Mouse (Mus musculus): ENCODE measurements around the gene Hoxb5. TPM values are rescaled to one million over a fixed set of nuclear protein-coding genes. Genes with fewer than 3 reads are reported as not detected.

The Hoxb5 gene
- polyA plus RNA-seq, 1 experiment from 2014 or later, result 4.5 TPM

DNA sequence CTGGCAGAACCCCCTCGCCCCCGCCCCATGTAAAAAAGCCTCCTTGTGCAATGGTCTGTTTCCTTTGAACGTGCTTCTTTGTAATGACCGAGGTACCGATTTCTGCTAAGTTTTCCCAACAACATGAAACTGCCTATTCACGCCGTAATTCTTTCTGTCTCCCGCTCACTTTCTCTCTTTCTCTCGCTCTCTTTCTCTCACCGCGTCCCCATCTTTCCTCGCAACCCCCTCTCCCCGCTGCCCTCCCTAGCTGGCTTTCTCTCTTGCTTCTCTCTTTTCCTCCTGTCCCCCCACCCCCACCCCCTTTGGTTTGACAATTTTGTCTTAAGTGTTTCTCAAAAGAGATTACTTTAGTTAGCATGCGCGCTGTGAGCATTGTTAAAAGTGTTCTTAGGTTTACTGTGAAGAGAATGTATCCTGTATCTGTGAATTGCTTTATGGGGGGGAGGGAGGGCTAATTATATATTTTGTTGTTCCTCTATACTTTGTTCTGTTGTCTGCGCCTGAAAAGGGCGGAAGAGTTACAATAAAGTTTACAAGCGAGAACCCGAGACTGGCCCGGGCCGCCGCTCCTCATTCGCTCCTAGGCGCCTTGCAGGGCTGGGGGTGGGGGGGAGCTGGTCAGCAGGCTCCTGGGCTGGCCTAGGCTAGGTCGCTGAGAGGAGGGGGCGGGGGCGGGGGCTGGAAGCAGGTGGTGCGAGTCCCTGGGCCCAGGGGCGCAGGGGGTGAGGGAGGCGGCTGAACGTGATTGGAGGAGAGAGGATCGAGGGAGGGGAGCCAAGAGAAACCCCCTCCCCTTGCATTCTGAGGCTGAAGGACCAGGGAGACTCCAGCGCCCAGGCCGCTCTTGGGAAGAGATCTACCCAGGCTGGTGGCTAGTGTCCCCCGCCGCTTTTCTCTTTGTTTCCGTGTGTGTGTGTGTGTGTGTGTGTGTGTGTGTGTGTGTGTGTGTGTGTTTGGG is 18.1 kb upstream of the Hoxb5 start:
- Histone ChIP-seq H3K27me3 (replicated peaks; ENCODE audit: control insufficient read depth, insufficient read depth, low read length) (peaks cover 100% of the 10 kb centered on the region), H3K4me1 (replicated peaks; ENCODE audit: control insufficient read depth, insufficient read depth, low read length) (no peaks in the 10 kb centered on the region), H3K4me3 (ENCODE audit: low read depth, low read length) (peak overlapping the region; percentile 32), H3K4me2 (peak overlapping the region; percentile 49), H3K36me3 (ENCODE audit: control insufficient read depth, insufficient read depth, low read length) (no peaks in the 10 kb centered on the region), H3K9me3 (ENCODE audit: control insufficient read depth, low read length) (no peaks in the 10 kb centered on the region), H3K27ac (ENCODE audit: low read depth, low read length) (no peak overlapping the region), H3K9ac (ENCODE audit: low read depth, low read length) (no peak overlapping the region)
- DNase-seq (ENCODE audit: low spot score), result no peak
- no peak for ATAC-seq (replicated peaks; ENCODE audit: low FRiP score)
- 1% methylated on average over 34 of the region's 37 CpGs for WGBS

DNA sequence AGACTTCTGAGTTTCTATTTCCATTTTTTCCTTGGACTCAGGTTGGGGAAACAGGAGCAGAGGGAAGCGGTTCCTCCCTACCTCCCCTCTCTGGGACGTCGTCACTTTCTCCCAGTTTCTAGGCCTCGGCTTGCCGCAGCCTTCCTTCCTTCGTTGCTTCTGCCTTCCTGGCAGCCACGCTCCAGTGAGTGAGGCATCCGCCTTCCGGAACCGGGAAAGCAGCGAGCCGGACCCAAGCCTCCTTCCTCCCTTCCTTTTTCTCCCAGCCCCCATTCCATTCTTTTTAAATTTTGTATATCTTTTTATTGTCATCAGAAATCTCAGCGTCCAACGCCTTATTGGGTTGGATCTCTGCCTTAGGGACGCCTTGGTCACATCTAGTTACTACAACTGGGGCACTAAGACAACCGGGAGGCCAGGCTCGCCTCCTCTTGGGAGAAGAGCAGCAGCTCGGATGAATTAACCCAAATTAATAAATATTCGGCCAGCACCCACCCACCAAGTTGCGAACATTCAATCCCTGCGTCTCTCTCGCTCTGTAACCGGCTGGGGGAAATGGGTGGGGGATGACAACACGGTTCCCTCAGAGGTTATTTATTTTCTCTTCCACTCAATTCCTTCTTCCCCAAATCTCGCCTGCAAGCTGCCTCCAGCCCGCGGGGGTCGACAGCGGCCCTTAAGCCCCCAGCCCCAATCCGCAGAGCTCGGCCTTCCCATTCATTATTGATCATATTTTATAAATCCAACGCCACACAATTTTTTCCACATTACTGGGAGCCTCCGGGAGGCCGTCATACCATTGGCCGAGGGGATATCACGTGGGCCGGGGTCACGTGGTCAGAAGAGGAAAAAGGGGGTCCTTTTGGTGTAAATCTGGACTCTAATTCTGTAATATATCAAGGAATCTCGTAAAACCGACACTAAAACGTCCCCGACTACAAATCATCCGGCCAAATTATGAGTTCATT is 17.1 kb upstream of the Hoxb5 start, which contains the start of gene Hoxb7:
Gene Hoxb7, plus strand, starts transcription at position 853 of the 968 bp plus-strand sequence.
- H3K9ac ChIP-seq (ENCODE audit: low read depth, low read length), result no peak within 1 kb of the TSS
- DNase-seq (ENCODE audit: low spot score) (no peak), ATAC-seq (replicated peaks; ENCODE audit: low FRiP score) (no peak)
- H3K9me3 ChIP-seq (ENCODE audit: control insufficient read depth, low read length), result no peaks in the 10 kb centered on the region
- WGBS, result 2% methylated on average over 43 of the region's 43 CpGs
- H3K4me1 ChIP-seq (replicated peaks; ENCODE audit: control insufficient read depth, insufficient read depth, low read length), result no peaks in the 10 kb centered on the region
- H3K4me2 ChIP-seq, result peak within 1 kb of the TSS; percentile 66
- H3K27me3 ChIP-seq (replicated peaks; ENCODE audit: control insufficient read depth, insufficient read depth, low read length), result peaks cover 100% of the 10 kb centered on the region
- no peaks in the 10 kb centered on the region for H3K36me3 ChIP-seq (ENCODE audit: control insufficient read depth, insufficient read depth, low read length)
- H3K4me3 ChIP-seq (ENCODE audit: low read depth, low read length), result peak within 1 kb of the TSS; percentile 40
- H3K27ac ChIP-seq (ENCODE audit: low read depth, low read length), result no peak within 1 kb of the TSS

DNA sequence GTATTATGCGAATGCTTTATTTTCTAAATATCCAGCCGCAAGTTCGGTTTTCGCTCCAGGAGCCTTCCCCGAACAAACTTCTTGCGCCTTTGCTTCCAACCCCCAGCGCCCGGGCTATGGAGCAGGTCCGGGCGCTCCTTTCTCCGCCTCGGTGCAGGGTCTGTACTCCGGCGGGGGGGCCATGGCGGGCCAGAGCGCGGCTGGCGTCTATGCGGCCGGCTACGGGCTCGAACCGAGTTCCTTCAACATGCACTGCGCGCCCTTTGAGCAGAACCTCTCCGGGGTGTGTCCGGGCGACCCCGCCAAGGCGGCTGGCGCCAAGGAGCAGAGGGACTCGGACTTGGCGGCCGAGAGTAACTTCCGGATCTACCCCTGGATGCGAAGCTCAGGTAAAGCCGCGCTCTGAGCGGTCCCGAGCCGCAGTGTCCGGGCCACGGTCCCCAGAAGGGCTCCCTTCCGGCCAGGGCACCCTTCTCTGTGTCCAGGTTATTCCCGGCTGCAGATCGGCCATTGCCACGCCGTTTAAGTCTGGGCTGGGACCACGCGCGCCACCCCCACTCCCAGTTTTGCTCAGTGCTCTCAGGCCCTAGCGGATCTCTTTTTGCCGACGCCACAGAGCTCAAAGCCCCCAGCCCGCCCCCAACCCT is 16.3 kb upstream of the Hoxb5 start:
- Histone ChIP-seq H3K9ac (ENCODE audit: low read depth, low read length) (no peak overlapping the region), H3K36me3 (ENCODE audit: control insufficient read depth, insufficient read depth, low read length) (no peaks in the 10 kb centered on the region), H3K27ac (ENCODE audit: low read depth, low read length) (no peak overlapping the region), H3K4me3 (ENCODE audit: low read depth, low read length) (peak overlapping the region; percentile 40), H3K4me2 (peak overlapping the region; percentile 66), H3K27me3 (replicated peaks; ENCODE audit: control insufficient read depth, insufficient read depth, low read length) (peaks cover 100% of the 10 kb centered on the region), H3K4me1 (replicated peaks; ENCODE audit: control insufficient read depth, insufficient read depth, low read length) (no peaks in the 10 kb centered on the region), H3K9me3 (ENCODE audit: control insufficient read depth, low read length) (no peaks in the 10 kb centered on the region)
- ATAC-seq (replicated peaks; ENCODE audit: low FRiP score) (no peak), DNase-seq (ENCODE audit: low spot score) (no peak)
- WGBS, result 1% methylated on average over 55 of the region's 55 CpGs

DNA sequence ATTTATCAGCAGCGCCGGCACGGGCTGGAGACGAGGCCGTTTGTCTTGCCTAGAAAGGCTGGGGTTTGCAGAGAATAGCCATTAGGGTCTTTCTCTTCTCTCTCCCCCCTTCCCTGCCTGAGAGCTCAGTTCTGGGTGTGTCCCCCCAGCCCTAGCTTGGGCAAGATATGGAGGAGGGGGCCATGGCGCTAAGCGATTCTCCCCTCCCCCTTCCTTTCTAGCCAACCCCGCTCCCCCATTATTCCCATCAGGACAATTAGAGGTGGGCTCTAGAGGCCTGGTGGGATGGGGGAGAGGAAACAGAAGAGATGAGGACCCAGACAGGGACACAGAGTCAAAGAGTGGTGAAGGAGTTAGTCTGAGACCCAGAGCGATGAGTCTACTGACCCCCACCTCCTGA is 15.7 kb upstream of the Hoxb5 start:
- H3K27ac ChIP-seq (ENCODE audit: low read depth, low read length), result no peak overlapping the region
- no peak for ATAC-seq (replicated peaks; ENCODE audit: low FRiP score)
- H3K4me1 ChIP-seq (replicated peaks; ENCODE audit: control insufficient read depth, insufficient read depth, low read length), result no peaks in the 10 kb centered on the region
- peak overlapping the region; percentile 40; the same call in 1 of the 2 replicates for H3K4me3 ChIP-seq (ENCODE audit: low read depth, low read length)
- peak overlapping the region; percentile 66 for H3K4me2 ChIP-seq
- 5% methylated on average over 9 of the region's 9 CpGs for WGBS
- no peak for DNase-seq (ENCODE audit: low spot score)
- no peaks in the 10 kb centered on the region for H3K36me3 ChIP-seq (ENCODE audit: control insufficient read depth, insufficient read depth, low read length)
- peaks cover 100% of the 10 kb centered on the region for H3K27me3 ChIP-seq (replicated peaks; ENCODE audit: control insufficient read depth, insufficient read depth, low read length)
- H3K9ac ChIP-seq (ENCODE audit: low read depth, low read length), result no peak overlapping the region
- no peaks in the 10 kb centered on the region for H3K9me3 ChIP-seq (ENCODE audit: control insufficient read depth, low read length)

DNA sequence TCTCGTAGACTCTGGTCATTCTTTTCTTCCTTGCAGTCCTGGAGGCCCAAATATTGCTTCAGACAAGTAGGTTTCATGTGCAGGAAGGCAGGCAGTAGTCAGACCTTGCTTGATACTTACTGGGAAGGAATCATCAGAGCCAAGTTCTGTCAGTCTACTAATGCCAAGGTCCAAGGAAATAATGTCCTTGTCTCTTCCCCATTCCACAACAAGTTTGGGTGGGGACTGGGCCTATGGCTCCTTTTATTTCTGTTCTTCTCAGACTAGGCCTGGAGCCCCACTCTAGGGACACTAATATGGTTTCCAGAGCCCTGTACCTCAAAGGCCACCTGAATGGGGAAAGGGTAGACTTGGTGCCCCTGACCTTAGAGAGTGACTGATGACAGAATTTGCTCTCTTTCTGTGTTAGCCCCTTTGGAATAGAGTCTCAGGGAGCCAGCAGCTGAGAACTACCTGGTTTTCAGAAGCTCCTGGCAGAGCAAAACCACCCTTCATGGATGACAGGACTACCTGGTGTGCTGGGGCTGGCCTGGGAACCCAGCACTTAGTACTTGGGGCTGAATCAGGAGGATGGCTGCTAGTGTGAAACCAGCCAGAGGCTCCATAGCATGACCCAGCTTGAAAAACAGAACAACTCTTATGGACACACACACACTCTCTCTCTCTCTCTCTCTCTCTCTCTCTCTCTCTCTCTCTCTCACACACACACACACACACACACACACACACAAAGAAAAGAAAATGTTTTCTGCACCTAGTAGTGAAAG is 14.5 kb upstream of the Hoxb5 start:
- Histone ChIP-seq H3K9ac (ENCODE audit: low read depth, low read length) (no peak overlapping the region), H3K27me3 (replicated peaks; ENCODE audit: control insufficient read depth, insufficient read depth, low read length) (peaks cover 100% of the 10 kb centered on the region), H3K27ac (ENCODE audit: low read depth, low read length) (no peak overlapping the region)

GRCm38 (mm10) chr11:96289293-96289692 is 13.8 kb upstream of the Hoxb5 start:
- Histone ChIP-seq H3K27ac (ENCODE audit: low read depth, low read length) (no peak overlapping the region), H3K36me3 (ENCODE audit: control insufficient read depth, insufficient read depth, low read length) (no peaks in the 10 kb centered on the region), H3K4me1 (replicated peaks; ENCODE audit: control insufficient read depth, insufficient read depth, low read length) (no peaks in the 10 kb centered on the region), H3K9me3 (ENCODE audit: control insufficient read depth, low read length) (no peaks in the 10 kb centered on the region), H3K4me2 (no peak overlapping the region), H3K4me3 (ENCODE audit: low read depth, low read length) (no peak overlapping the region), H3K27me3 (replicated peaks; ENCODE audit: control insufficient read depth, insufficient read depth, low read length) (peaks cover 100% of the 10 kb centered on the region), H3K9ac (ENCODE audit: low read depth, low read length) (no peak overlapping the region)
- 11% methylated on average over 21 of the region's 21 CpGs for WGBS
- no peak for DNase-seq (ENCODE audit: low spot score)
- no peak for ATAC-seq (replicated peaks; ENCODE audit: low FRiP score)

More for the DNA sequence above, 14.5 kb upstream of the Hoxb5 start:
- no peak for ATAC-seq (replicated peaks; ENCODE audit: low FRiP score)
- no peaks in the 10 kb centered on the region for H3K4me1 ChIP-seq (replicated peaks; ENCODE audit: control insufficient read depth, insufficient read depth, low read length)
- no peak overlapping the region for H3K4me3 ChIP-seq (ENCODE audit: low read depth, low read length)
- DNase-seq (ENCODE audit: low spot score), result no peak
- 11% methylated on average over 1 of the region's 1 CpGs for WGBS
- H3K4me2 ChIP-seq, result no peak overlapping the region
- no peaks in the 10 kb centered on the region for H3K9me3 ChIP-seq (ENCODE audit: control insufficient read depth, low read length)
- no peaks in the 10 kb centered on the region for H3K36me3 ChIP-seq (ENCODE audit: control insufficient read depth, insufficient read depth, low read length)

DNA sequence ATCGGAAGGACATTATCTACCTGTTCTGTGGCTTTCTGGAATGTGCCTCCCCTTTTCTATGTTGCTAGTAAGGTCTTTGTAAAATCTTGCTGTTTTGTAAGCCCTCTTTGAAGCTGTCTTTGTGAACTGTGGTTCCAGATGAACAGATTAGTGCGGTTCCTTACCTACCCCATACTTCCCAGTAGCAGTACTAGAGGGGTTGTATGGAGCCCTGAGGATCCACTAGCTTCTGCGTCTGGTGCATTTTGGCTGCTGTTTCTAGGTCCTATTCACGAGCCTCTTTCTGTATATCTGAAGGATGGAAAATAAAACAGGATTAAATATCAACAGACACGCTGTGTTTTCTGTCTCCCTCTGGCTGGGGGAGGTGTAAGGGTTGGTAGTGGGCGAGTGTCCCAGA is 13.3 kb upstream of the Hoxb5 start:
- Histone ChIP-seq H3K9me3 (ENCODE audit: control insufficient read depth, low read length) (no peaks in the 10 kb centered on the region), H3K9ac (ENCODE audit: low read depth, low read length) (no peak overlapping the region), H3K4me2 (no peak overlapping the region), H3K27me3 (replicated peaks; ENCODE audit: control insufficient read depth, insufficient read depth, low read length) (peaks cover 100% of the 10 kb centered on the region), H3K4me1 (replicated peaks; ENCODE audit: control insufficient read depth, insufficient read depth, low read length) (no peaks in the 10 kb centered on the region), H3K4me3 (ENCODE audit: low read depth, low read length) (no peak overlapping the region), H3K27ac (ENCODE audit: low read depth, low read length) (no peak overlapping the region), H3K36me3 (ENCODE audit: control insufficient read depth, insufficient read depth, low read length) (no peaks in the 10 kb centered on the region)
- DNase-seq (ENCODE audit: low spot score) (no peak), ATAC-seq (replicated peaks; ENCODE audit: low FRiP score) (no peak)
- 19% methylated on average over 6 of the region's 6 CpGs for WGBS
